Mouse (Mus musculus): ENCODE measurements around the gene Klhl40.

GRCm38 (mm10) chr9:121776511-121776910, 896 bp upstream of the Klhl40 start:
- TF ChIP-seq CTCF (IDR thresholded peaks at IDR 0.05; ENCODE audit: low read depth, low read length) (no peak), POLR2A (IDR thresholded peaks at IDR 0.05; ENCODE audit: extremely low read depth, insufficient read depth, low read length) (no peak)

Measured in liver, adult 2 months (tissue).